Mouse (Mus musculus) B cell, adult 62 days (primary cell): ENCODE data around the gene Ptx4. TPM values are rescaled to one million over a fixed set of nuclear protein-coding genes. Genes with fewer than 3 reads are reported as not detected.

Experiments used
- total RNA-seq: library from RNA; stranded (reverse); gene quantifications from 4 replicates; pipeline ENCODE4 v1.2.4, GENCODE M21; 2023

Ptx4 gene
- total RNA-seq: 0.39 TPM in 1 of 4 replicates, not detected in the others

DNA sequence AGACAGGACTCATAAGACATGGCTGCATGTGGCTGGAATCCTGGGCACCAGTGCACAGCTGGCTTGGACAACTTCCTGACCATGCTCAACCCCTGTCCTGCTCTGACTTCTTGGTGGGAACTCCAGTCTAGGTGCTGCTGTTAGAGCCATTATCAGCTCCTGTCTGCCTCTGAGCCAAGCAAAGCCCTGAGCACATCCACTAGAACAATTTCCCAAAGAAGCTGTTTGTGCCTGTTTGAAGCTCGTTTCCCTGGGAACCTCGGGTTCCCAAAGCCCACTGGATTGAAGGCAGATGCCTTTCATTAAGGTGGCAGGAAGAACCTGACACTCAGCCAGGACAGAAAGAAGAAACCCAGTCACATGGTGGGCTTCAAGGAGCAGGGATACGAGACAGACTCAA is at the start of gene Ptx4:
TSS of gene Ptx4 (plus strand) at position 355 of the 400 bp plus-strand sequence.

DNA sequence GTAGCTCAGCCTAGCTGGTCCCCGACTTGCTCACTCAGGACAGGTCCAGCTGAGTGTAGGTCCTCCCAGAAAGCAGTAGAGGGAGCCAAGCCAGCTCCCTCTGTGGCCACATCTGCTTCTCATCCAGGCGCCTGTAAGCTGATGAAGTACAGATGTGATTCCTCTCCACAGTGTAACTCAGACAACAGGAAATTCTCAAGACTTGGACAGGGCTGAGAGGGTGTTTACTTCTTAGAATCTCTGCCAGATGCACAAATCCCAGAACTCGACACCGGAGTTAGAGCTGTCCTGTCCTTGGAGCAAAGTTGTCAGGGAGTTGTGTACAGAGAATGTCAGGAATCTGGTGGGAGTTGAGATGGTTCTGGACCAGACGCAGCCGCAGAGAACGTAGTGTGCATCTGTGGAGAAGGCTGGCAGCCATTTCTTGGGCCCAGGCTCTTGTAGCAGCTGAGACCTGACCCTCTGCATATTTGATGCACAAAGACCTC is 37.1 kb upstream of the Ptx4 start, which contains the start of gene Tmem204:
TSS of gene Tmem204 (minus strand) at position 148 of the 488 bp plus-strand sequence.

DNA sequence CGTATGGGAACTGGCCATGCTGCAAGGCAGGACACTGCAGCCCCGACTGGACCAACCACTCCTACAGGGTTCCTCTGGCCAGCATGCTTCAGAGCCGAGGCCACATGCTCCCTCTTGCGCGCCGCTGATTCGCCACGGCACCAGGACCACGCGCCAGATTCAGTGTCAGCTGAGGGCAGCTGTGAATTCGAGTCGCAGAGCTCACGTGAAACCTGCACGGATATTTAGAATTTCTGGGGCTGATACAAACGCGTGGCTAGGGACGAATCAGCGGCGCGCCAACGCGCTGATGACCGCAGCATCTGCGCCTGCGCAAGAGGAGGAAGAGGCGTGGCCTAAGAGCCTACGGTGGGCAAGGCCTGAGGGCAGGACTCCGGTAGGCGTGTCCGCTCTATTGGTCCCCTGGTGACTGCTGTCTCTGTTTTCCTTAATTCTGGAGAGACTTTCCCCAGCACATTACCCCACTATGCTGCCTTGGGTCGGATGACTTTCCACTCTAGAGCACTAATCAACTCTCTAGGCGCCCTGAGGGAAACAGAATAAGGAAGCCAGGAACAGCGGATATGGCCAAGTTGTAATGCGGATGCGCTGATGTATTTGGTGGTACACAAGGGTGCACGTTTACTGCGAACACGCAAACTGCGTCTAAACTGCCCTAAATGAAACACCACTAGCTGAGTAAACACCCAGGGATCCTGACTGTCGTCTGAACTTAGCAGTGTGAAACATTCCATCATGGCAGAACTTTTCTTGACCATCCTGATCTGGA is 4.7 kb upstream of the Ptx4 start, which contains the start of gene Telo2:
TSS of gene Telo2 (minus strand) at position 304 of the 769 bp plus-strand sequence.

DNA sequence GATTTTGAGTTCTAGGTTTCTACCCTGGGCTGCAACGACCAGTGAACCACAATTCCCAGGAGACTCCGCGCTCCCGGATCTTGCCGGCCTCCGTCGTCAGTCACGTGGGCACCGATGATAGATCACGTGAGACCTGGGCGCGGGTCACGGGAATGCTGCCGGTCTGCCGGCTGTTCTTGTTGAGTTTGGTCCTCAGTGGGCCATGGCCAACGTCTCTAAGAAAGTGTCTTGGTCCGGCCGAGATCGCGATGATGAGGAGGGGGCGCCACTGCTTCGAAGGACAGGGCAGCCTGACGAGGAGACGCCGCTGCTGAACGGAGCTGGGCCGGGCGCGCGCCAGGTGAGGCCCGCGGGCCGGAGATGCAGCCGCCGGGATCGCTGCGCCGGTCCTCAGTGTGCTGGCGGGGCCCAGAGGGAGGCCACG is 12.7 kb downstream of the Ptx4 start, which contains the start of gene Clcn7:
TSS of gene Clcn7 (plus strand) at position 117 of the 424 bp plus-strand sequence.

DNA sequence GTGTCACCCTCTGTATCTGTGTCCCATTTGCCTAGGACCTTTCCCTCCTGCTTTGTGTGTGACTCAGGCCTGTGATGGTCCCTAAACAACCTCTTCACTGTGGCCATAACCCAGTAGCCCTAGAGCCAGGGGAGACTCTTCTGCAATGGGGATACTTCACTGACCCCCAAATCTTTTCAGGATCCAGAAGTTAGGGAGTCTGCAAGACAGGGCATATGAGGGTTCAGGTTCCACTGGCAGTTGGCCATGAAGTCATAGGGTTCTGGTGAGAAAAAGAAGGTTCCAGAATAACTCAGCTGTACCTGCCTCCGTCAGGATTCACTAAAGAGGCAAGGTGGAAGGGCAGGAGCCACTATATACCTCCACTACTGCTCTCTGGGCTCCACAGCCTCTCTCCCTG is 41.6 kb downstream of the Ptx4 start, which contains the start of gene Ccdc154:
TSS of gene Ccdc154 (plus strand) at position 301 of the 400 bp plus-strand sequence.

Other genes starting within 250 kb of the Ptx4 start
- 53.9 to 62.6 TPM (median 58.4 TPM) in 4 replicates for gene Nubp2, start 234.4 kb upstream of the Ptx4 start, total RNA-seq
- 22.1 to 30.5 TPM (median 28.7 TPM) in 4 replicates for gene Spsb3, start 234.1 kb upstream of the Ptx4 start, total RNA-seq
- gene Eme2, start 225.7 kb upstream of the Ptx4 start, total RNA-seq: 65.3 to 77.7 TPM (median 72.9 TPM) in 4 replicates
- 27.2 to 32.9 TPM (median 29.8 TPM) in 4 replicates for gene Mrps34, start 225.6 kb upstream of the Ptx4 start, total RNA-seq
- 16.7 to 22.9 TPM (median 20.5 TPM) in 4 replicates for gene Nme3, start 224.3 kb upstream of the Ptx4 start, total RNA-seq
- 208 to 219 TPM (median 213 TPM) in 4 replicates for gene Mapk8ip3, start 183.8 kb upstream of the Ptx4 start, total RNA-seq
- gene Jpt2, start 160.1 kb upstream of the Ptx4 start, total RNA-seq: 26.3 to 41.9 TPM (median 33.7 TPM) in 4 replicates
- 34.2 to 39.7 TPM (median 38.7 TPM) in 4 replicates for gene Cramp1l, start 105.0 kb upstream of the Ptx4 start, total RNA-seq
- gene Ift140, start 104.7 kb upstream of the Ptx4 start, total RNA-seq: 65.2 to 73.5 TPM (median 69.5 TPM) in 4 replicates
- not detected in 4 replicates for gene Tmem204, start 37.2 kb upstream of the Ptx4 start, total RNA-seq
- gene Telo2, start 4.8 kb upstream of the Ptx4 start, total RNA-seq: 30.7 to 41.3 TPM (median 35.3 TPM) in 4 replicates
- gene Clcn7, start 12.6 kb downstream of the Ptx4 start, total RNA-seq: 41.6 to 48.1 TPM (median 42.1 TPM) in 4 replicates
- 0.24 to 0.56 TPM in 2 of 4 replicates, not detected in the others for gene Ccdc154, start 41.7 kb downstream of the Ptx4 start, total RNA-seq
- gene Gm38655, start 54.7 kb downstream of the Ptx4 start, total RNA-seq: not detected in 4 replicates
- gene BC003965, start 63.8 kb downstream of the Ptx4 start, total RNA-seq: 11.1 to 14.3 TPM (median 13.7 TPM) in 4 replicates
- 35.4 to 49.4 TPM (median 36.7 TPM) in 4 replicates for gene Unkl, start 67.6 kb downstream of the Ptx4 start, total RNA-seq
- gene Gnptg, start 119.4 kb downstream of the Ptx4 start, total RNA-seq: 25.2 to 29.1 TPM (median 27.6 TPM) in 4 replicates
- gene Tsr3, start 119.4 kb downstream of the Ptx4 start, total RNA-seq: 16.0 to 18.5 TPM (median 16.6 TPM) in 4 replicates
- gene Baiap3, start 135.6 kb downstream of the Ptx4 start, total RNA-seq: 0.98 to 1.9 TPM (median 1.2 TPM) in 4 replicates
- gene Ube2i, start 153.9 kb downstream of the Ptx4 start, total RNA-seq: 456 to 465 TPM (median 462 TPM) in 4 replicates
- gene Prss34, start 177.6 kb downstream of the Ptx4 start, total RNA-seq: not detected in 4 replicates
- not detected in 4 replicates for gene Prss28, start 187.9 kb downstream of the Ptx4 start, total RNA-seq
- gene Prss29, start 197.9 kb downstream of the Ptx4 start, total RNA-seq: not detected in 4 replicates
- not detected in 4 replicates for gene Tpsab1, start 224.8 kb downstream of the Ptx4 start, total RNA-seq
- not detected in 4 replicates for gene Tpsb2, start 245.5 kb downstream of the Ptx4 start, total RNA-seq
- not detected in 4 replicates for gene Tpsg1, start 248.5 kb downstream of the Ptx4 start, total RNA-seq